Mouse (Mus musculus): ENCODE measurements around the gene Alkbh1.

Gene Alkbh1

DNA sequence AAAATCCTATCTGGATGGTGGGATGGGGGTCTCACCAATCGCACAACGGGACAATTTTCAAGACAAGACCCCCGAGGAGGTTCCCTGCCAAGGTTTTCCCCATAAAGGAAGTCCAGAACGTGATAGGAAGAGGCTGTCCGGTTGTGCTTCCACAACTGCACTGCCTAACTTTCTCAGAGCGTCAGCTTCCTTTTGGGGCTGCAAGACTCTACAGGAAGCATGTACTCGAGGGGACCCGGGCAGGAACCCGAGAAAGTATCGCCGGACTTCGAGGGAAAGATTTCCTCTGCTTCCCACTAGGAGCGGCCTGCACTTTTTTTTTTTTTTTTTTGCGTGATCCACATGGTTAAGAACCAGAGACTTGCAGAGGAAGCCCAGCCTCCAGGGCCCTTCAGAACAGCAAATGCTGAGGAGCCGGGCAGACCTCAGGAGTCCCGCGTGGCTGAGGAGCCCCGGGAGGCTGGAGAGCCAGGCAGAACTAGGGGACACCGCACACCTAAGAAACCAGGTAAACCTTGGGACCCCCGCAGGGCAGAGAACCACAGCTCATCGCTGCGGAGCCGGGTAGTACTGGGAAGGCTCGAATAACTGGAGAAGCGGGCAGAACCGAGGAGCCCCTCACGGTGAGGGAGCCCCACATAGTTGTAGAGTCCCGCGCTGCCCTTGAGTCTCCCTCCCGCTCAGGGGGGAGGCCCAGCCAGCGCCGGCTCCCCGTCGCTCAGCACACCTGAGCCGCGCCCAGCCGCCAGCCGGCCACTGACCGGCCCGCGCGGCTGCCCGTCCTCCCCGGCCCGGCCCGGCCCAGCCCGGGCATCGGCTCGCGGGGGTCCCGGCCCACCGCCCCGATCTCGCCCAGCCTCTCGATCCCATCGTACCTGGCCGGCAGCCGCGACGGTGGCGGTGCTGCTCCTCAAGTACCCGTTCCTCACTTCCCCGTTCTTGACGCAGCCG is 56.4 kb downstream of the Alkbh1 start:
- peak; percentile 66 to 86 for DNase-seq (ENCODE audit: inconsistent age in 2 of 2, low spot score in 1 of 2)

GRCm38 (mm10) chr12:87385051-87385450 is 58.8 kb downstream of the Alkbh1 start:
- peak in 1 of 2 experiments; percentile 74 for DNase-seq (ENCODE audit: inconsistent age in 2 of 2, low spot score in 1 of 2)

DNA sequence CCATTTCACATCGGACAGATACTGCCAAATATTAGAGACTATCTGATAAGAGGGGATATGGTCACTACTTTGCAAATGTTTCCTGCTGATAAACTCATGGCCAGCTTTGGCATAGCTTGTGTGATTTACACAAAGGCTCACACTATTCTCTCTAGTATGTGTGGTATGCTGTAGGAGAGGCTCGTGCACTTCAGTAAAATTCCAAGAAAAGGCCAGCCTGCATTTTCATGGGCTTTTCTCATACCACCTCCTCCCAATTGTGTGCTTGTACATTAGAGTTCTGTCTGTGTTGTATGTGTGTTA is 62.5 kb downstream of the Alkbh1 start:
- DNase-seq (ENCODE audit: inconsistent age in 2 of 2, low spot score in 1 of 2), result no peak

DNA sequence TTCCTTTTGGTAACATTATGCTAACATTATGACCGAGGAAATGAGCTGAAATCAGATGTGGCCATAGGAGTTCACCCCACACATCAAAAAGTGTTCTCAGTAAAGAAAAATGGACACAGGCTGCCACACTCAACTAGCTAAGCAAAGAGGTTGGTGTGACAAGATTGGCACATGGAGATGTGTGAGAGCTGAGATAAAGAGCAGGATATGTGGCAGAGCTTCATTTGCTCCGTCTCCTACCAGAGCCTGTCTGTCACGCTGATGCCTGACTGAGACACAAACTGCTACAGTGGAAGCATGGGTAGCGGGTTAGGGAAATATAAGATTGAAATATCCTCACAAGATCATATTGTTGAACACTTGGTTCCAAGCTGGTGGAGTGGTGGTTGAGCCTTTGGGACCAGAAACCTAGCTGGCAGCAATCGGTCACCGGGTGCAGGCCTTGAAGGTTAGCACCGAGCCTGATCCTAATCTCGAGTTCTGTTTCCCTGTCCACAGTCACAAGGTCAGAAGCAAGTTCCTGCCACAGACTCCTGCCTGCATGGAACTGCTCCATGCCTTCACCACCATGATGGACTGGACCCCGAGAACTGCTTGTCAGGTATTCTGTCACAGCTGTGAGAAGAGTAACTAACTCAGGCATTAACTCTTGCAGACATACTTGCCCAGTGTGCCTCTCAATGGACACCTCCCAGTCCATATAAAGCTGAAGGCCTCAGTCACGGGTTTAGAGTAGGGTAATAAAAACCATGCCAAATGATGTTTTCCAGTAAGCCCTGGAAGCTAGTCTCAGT is 63.0 kb downstream of the Alkbh1 start:
- DNase-seq (ENCODE audit: inconsistent age in 2 of 2, low spot score in 1 of 2), result peak; percentile 60 to 85

DNA sequence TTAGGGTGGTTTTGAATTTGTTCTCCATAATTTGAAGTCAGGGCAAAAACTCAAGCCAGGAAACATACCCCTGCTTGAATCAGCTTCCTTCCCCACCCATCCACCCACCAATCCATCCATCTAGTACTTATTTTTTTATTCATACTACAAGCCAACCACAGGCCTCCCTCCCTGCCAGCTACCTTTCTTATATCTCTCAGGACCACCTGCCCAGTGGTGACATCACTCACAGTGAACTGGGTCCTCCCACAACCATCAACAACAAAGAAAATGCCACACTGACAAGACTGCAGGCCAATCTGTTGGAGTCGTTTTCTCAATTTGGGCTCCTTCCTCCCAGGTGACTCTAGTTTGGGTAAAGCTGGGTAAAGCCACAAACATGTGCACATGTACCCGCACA is 64.3 kb downstream of the Alkbh1 start:
- no peak for DNase-seq (ENCODE audit: inconsistent age in 2 of 2, low spot score in 1 of 2)
